9 mouse cellular contexts compared by ENCODE assay signal in genomic region chr11:79237644-79238397, GRCm38 (mm10). TPM values are rescaled to one million over a fixed set of nuclear protein-coding genes. Genes with fewer than 3 reads are reported as not detected.
DNase-seq lines count a peak whose midpoint lies in the region; ATAC-seq and TF ChIP-seq lines count a peak whose summit lies in the region.
"Had no signal": no experiment of that assay in that cellular context is flagged by ENCODE, and none has a peak within 500 bp of the region (broad histone marks: within the 10 kb centered on the region; RNA-seq: fewer than 3 reads in every experiment).

No protein-coding gene starts in this region.

- H3K4me3 ChIP-seq in heart, postnatal 0 days (ENCODE audit: low read depth, low read length): no peak overlapping the region
- H3K4me3 ChIP-seq in limb, embryonic 13.5 days: no peak overlapping the region
- no peak overlapping the region for H3K4me3 ChIP-seq in thymus, adult 2 months (ENCODE audit: control insufficient read depth, insufficient read depth, low read length)

- H3K27me3 ChIP-seq in heart, postnatal 0 days (ENCODE audit: control insufficient read depth, insufficient read depth, low read length): no peaks in the 10 kb centered on the region
- H3K27me3 ChIP-seq in limb, embryonic 13.5 days: no peaks in the 10 kb centered on the region
- no peaks in the 10 kb centered on the region for H3K27me3 ChIP-seq in thymus, adult 2 months (ENCODE audit: control insufficient read depth, insufficient read depth, low read length)

- H3K4me1 ChIP-seq in heart, postnatal 0 days (ENCODE audit: control insufficient read depth, insufficient read depth): peaks cover 4% of the 10 kb centered on the region; the same call in 1 of the 2 replicates
- H3K4me1 ChIP-seq in limb, embryonic 13.5 days: 0 out of 2 replicates have a peak, but pooled peaks cover 5% of the 10 kb centered on the region
- no peaks in the 10 kb centered on the region for H3K4me1 ChIP-seq in thymus, adult 2 months (replicated peaks; ENCODE audit: control insufficient read depth, insufficient read depth, low read length)

- no peaks in the 10 kb centered on the region for H3K9me3 ChIP-seq in heart, postnatal 0 days (replicated peaks; ENCODE audit: control insufficient read depth, low read length)
- peaks cover 13% of the 10 kb centered on the region for H3K9me3 ChIP-seq in limb, embryonic 13.5 days

- no peak overlapping the region for H3K9ac ChIP-seq in heart, postnatal 0 days (replicated peaks; ENCODE audit: low read depth, low read length)
- no peak overlapping the region for H3K9ac ChIP-seq in limb, embryonic 13.5 days

- no peak for TF ChIP-seq POLR2A in thymus, adult 2 months (IDR thresholded peaks at IDR 0.05; ENCODE audit: control insufficient read depth, extremely low read depth, insufficient read depth, low read length, poor library complexity)

- peak; percentile 1 for DNase-seq in urinary bladder, postnatal 25 days (ENCODE audit: low spot score)
- no peak for DNase-seq in urinary bladder, postnatal 10 days (ENCODE audit: low spot score)
- DNase-seq in heart, postnatal 0 days (ENCODE audit: low spot score): peak; percentile 81
- peak; percentile 55 for DNase-seq in testis, postnatal 14 days (ENCODE audit: low spot score)
- no peak for DNase-seq in thymus, adult 2 months
- no peak for DNase-seq in layer of hippocampus, adult 18-20 months (ENCODE audit: low spot score in 2 of 2)
- DNase-seq in thymus, postnatal 4 days: no peak

- ATAC-seq in heart, postnatal 0 days (ENCODE audit: insufficient read depth, low read depth): peak; percentile 91
- ATAC-seq in limb, embryonic 13.5 days (ENCODE audit: low FRiP score, low read depth): 0 out of 2 replicates have a peak, but pooled peaks have one; percentile 36

- 42% methylated on average over 11 of the region's 11 CpGs for WGBS in heart, postnatal 0 days
- WGBS in limb, embryonic 13.5 days: 91% methylated on average over 11 of the region's 11 CpGs
- 95% methylated on average over 11 of the region's 11 CpGs for WGBS in thymus, adult 2 months

- peak overlapping the region; percentile 80 for H3K27ac ChIP-seq in heart, postnatal 0 days (ENCODE audit: low read depth)
- H3K27ac ChIP-seq in limb, embryonic 13.5 days: peak overlapping the region; percentile 55; the same call in 1 of the 2 replicates
- no peak overlapping the region for H3K27ac ChIP-seq in thymus, adult 2 months (ENCODE audit: control insufficient read depth, insufficient read depth, low read length)

- no peak for TF ChIP-seq CTCF in heart, postnatal 0 days (IDR thresholded peaks at IDR 0.05; ENCODE audit: low read depth)
- TF ChIP-seq CTCF in thymus, adult 2 months (IDR thresholded peaks at IDR 0.05; ENCODE audit: borderline replicate concordance, control insufficient read depth, extremely low read depth, insufficient read depth, low read length, poor library complexity): no peak

- TF ChIP-seq EP300 in heart, postnatal 0 days (IDR thresholded peaks at IDR 0.05; ENCODE audit: low read depth): no peak

- peaks cover 44% of the 10 kb centered on the region for H3K36me3 ChIP-seq in heart, postnatal 0 days (replicated peaks; ENCODE audit: control insufficient read depth, insufficient read depth, low read length)
- H3K36me3 ChIP-seq in limb, embryonic 13.5 days: peaks cover 50% of the 10 kb centered on the region
- H3K36me3 ChIP-seq in thymus, adult 2 months (ENCODE audit: control insufficient read depth, insufficient read depth, low read length): peaks cover 49% of the 10 kb centered on the region

- H3K4me2 ChIP-seq in heart, postnatal 0 days (ENCODE audit: low read depth, low read length): no peak overlapping the region
- no peak overlapping the region for H3K4me2 ChIP-seq in limb, embryonic 13.5 days (replicated peaks)

RNA-seq across cellular contexts. Expression of gene Wsb1, which starts 16.6 kb away (rescaled TPM):
- total RNA-seq in heart, postnatal 0 days (2014; rRNA removed; ENCODE audit: low replicate concordance): 60.4 and 73.2 TPM in 2 replicates
- 63.9 and 64.5 TPM in 2 replicates for polyA plus RNA-seq in heart, postnatal 0 days (2015; fragmentation: Nextera tagmentation; extraction: Ambion mirVana)
- polyA plus RNA-seq in limb, embryonic 13.5 days (2015; fragmentation: Nextera tagmentation; extraction: Ambion mirVana): 421 and 432 TPM in 2 replicates
- 87.5 and 102 TPM in 2 replicates for polyA plus RNA-seq in thymus, adult 2 months (2012; rRNA removed)
- total RNA-seq in layer of hippocampus, adult 18-20 months (2021): 10 to 100 TPM; 78.1 to 80.3 TPM

RNA-seq across cellular contexts. Expression of gene Gm9964, which starts 58.9 kb away (rescaled TPM):
- not detected in 2 replicates for total RNA-seq in heart, postnatal 0 days (2014; rRNA removed; ENCODE audit: low replicate concordance)
- polyA plus RNA-seq in heart, postnatal 0 days (2015; fragmentation: Nextera tagmentation; extraction: Ambion mirVana): not detected in 2 replicates
- not detected in 2 replicates for polyA plus RNA-seq in limb, embryonic 13.5 days (2015; fragmentation: Nextera tagmentation; extraction: Ambion mirVana)
- not detected in 2 replicates for polyA plus RNA-seq in thymus, adult 2 months (2012; rRNA removed)
- under 1 TPM in 1 of 2 experiments, not detected in 1; 0.48 TPM for total RNA-seq in layer of hippocampus, adult 18-20 months (2021)
- polyA plus RNA-seq: gonadal fat pad, adult 2 months had no signal

Comparison
In these comparisons a context has a peak if more than half of its experiments do, and no peak if none do; other contexts are left out.
1. DNase-seq: peak in urinary bladder, postnatal 25 days (single experiment), heart, postnatal 0 days (single experiment) and testis, postnatal 14 days (single experiment); none in urinary bladder, postnatal 10 days (single experiment), thymus, adult 2 months (single experiment), layer of hippocampus, adult 18-20 months (0 of 2) and thymus, postnatal 4 days (single experiment).